Mouse (Mus musculus) G1E (cell line): ENCODE measurements around the gene Abhd14b. TPM values are rescaled to one million over a fixed set of nuclear protein-coding genes. Genes with fewer than 3 reads are reported as not detected.

Experiments
- ATAC-seq: 2 replicates; pipeline ENCODE4 v1.8.0; 2016; ENCODE audit warnings: mild to moderate bottlenecking; ENCODE audit not compliant: insufficient number of reproducible peaks, poor library complexity, low FRiP score, severe bottlenecking; ENCODE audit errors: extremely low read depth
- DNase-seq: peaks from one replicate; pipeline ENCODE4 v3.0.0; 2012; ENCODE audit warnings: low spot score
- H3K27me3 ChIP-seq: 2 replicates; pipeline ENCODE4 v1.6.1; 2012; ENCODE audit warnings: mild to moderate bottlenecking, low read length, inconsistent platforms; ENCODE audit not compliant: insufficient read depth
- H3K36me3 ChIP-seq: replicated peaks from 2 replicates; pipeline ENCODE3; 2012; ENCODE audit warnings: mild to moderate bottlenecking, inconsistent platforms
- H3K4me1 ChIP-seq: 2 replicates; pipeline ENCODE4 v1.6.1; 2012; ENCODE audit warnings: low read depth, low read length, inconsistent platforms, mixed read lengths; ENCODE audit not compliant: insufficient read depth
- H3K4me3 ChIP-seq: 2 replicates; pipeline ENCODE4 v1.5.1; 2012; ENCODE audit warnings: low read depth, mild to moderate bottlenecking, inconsistent platforms, low read length, moderate library complexity, mixed read lengths
- H3K9me3 ChIP-seq: replicated peaks from 2 replicates; pipeline ENCODE4 v1.6.1; 2012; ENCODE audit warnings: inconsistent platforms
- CTCF ChIP-seq: IDR thresholded peaks from 2 replicates; pipeline ENCODE4 v1.5.1; 2012; ENCODE audit warnings: low read depth, low read length, inconsistent platforms, mixed read lengths
- GATA1 ChIP-seq: IDR thresholded peaks from 2 replicates; pipeline ENCODE4 v1.6.1; 2012; ENCODE audit warnings: borderline replicate concordance, low read length, inconsistent platforms, mixed read lengths
- GATA2 ChIP-seq: IDR thresholded peaks from 2 replicates; pipeline ENCODE4 v1.6.1; 2012; ENCODE audit warnings: low read depth, low read length, inconsistent platforms, borderline replicate concordance
- POLR2AphosphoS5 ChIP-seq: IDR thresholded peaks from 2 replicates; pipeline ENCODE4 v1.6.1; 2012; ENCODE audit warnings: low read depth, low read length, inconsistent platforms; ENCODE audit not compliant: insufficient replicate concordance
- TAL1 ChIP-seq: conservative IDR thresholded peaks from 2 replicates; pipeline ENCODE4 v1.6.1; 2012; ENCODE audit warnings: low read depth, low read length, inconsistent platforms, mixed read lengths
- polyA plus RNA-seq: library from polyadenylated mRNA; stranded (reverse); fragments of >175 nt; gene quantifications from 2 replicates; pipeline ENCODE4 v1.2.3, GENCODE M21; 2012
- total RNA-seq, 2 experiments: library from RNA; stranded (forward) in 1 of 2; stranded (reverse) in 1 of 2; fragments of 200-1000 nt in 1 of 2; fragments of >200 nt in 1 of 2; fragmentation: Nextera tagmentation in 1 of 2; gene quantifications; 2 replicates each; pipeline ENCODE4 v1.2.3; 2014 to 2017

The Abhd14b gene
- total and polyA plus RNA-seq, 3 experiments: 2.3 to 6.9 (median 2.6) TPM

- H3K27me3 ChIP-seq: 0 out of 2 replicates have a peak, but pooled peaks cover 3% of the 10 kb centered on the region
- H3K36me3 ChIP-seq: peaks cover 38% of the 10 kb centered on the region
- no peaks in the 10 kb centered on the region for H3K9me3 ChIP-seq
- peaks cover 34% of the 10 kb centered on the region for H3K4me1 ChIP-seq
- ATAC-seq: no peak
- peak overlapping the region; percentile 92 for H3K4me3 ChIP-seq
- no peak for DNase-seq
- no peak for TF ChIP-seq CTCF
These were observed 18.5 kb upstream of the Abhd14b start for GRCm38 (mm10) chr9:106428719-106429220.

- Histone ChIP-seq H3K36me3 (peaks cover 44% of the 10 kb centered on the region), H3K4me3 (peak within 1 kb of the TSS; percentile 92), H3K4me1 (peaks cover 40% of the 10 kb centered on the region), H3K27me3 (0 out of 2 replicates have a peak, but pooled peaks cover 3% of the 10 kb centered on the region), H3K9me3 (no peaks in the 10 kb centered on the region)
- DNase-seq (no peak), ATAC-seq (peak; percentile 86)
- TF ChIP-seq GATA2 (no peak), POLR2AphosphoS5 (no peak), GATA1 (no peak), TAL1 (no peak), CTCF (no peak)
These were observed 17.8 kb upstream of the Abhd14b start, which contains the start of gene Rpl29 for GRCm38 (mm10) chr9:106429221-106430014. Gene Rpl29 (plus strand): TSS chr9:106429454.

DNA sequence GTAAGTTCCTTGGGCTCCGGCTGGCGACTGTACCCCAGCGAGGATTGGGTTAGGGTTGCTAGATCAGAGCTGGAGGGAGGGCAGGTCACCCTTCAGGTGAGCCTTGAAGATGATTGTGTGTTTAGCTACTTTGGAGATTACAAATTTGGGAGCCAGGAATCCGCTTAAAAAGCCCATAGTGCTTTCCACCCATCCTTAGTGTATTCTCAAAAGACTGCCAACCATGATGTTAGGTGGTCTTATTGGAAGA, 17.3 kb upstream of the Abhd14b start:
- peaks cover 45% of the 10 kb centered on the region for H3K4me1 ChIP-seq
- H3K27me3 ChIP-seq: 0 out of 2 replicates have a peak, but pooled peaks cover 3% of the 10 kb centered on the region
- H3K36me3 ChIP-seq: peaks cover 50% of the 10 kb centered on the region
- peak overlapping the region; percentile 92 for H3K4me3 ChIP-seq
- no peaks in the 10 kb centered on the region for H3K9me3 ChIP-seq
- DNase-seq (no peak), ATAC-seq (no peak)
- TF ChIP-seq GATA1: no peak
- TF ChIP-seq GATA2: no peak
- TF ChIP-seq POLR2AphosphoS5: no peak
- TF ChIP-seq TAL1: no peak
- TF ChIP-seq CTCF: no peak

- H3K36me3 ChIP-seq: peaks cover 69% of the 10 kb centered on the region
- H3K27me3 ChIP-seq: no peaks in the 10 kb centered on the region
- ATAC-seq (no peak), DNase-seq (no peak)
- peak overlapping the region; percentile 21; the same call in 1 of the 2 replicates for H3K4me3 ChIP-seq
- no peaks in the 10 kb centered on the region for H3K9me3 ChIP-seq
- TF ChIP-seq CTCF: no peak
- TF ChIP-seq GATA1: no peak
- TF ChIP-seq TAL1: no peak
- TF ChIP-seq POLR2AphosphoS5: no peak; the same call in 1 of the 2 replicates
- H3K4me1 ChIP-seq: peaks cover 75% of the 10 kb centered on the region
These were observed 13.9 kb upstream of the Abhd14b start for GRCm38 (mm10) chr9:106433389-106433788.

- Histone ChIP-seq H3K27me3 (no peaks in the 10 kb centered on the region), H3K9me3 (no peaks in the 10 kb centered on the region), H3K4me3 (peak overlapping the region; percentile 36; the same call in 1 of the 2 replicates), H3K36me3 (peaks cover 61% of the 10 kb centered on the region), H3K4me1 (peaks cover 70% of the 10 kb centered on the region)
- TF ChIP-seq CTCF (no peak), GATA2 (no peak), TAL1 (no peak), GATA1 (no peak), POLR2AphosphoS5 (no peak)
- no peak for ATAC-seq
- DNase-seq: no peak
These were observed 10.7 kb upstream of the Abhd14b start for GRCm38 (mm10) chr9:106436566-106436965.

- DNase-seq: no peak
- TF ChIP-seq POLR2AphosphoS5 (no peak), GATA2 (no peak), CTCF (no peak), TAL1 (no peak), GATA1 (no peak)
- ATAC-seq: no peak
- peaks cover 30% of the 10 kb centered on the region for H3K4me1 ChIP-seq
- H3K36me3 ChIP-seq: peaks cover 35% of the 10 kb centered on the region
- no peaks in the 10 kb centered on the region for H3K9me3 ChIP-seq
- H3K27me3 ChIP-seq: no peaks in the 10 kb centered on the region
- no peak overlapping the region for H3K4me3 ChIP-seq
These were observed 4.6 kb upstream of the Abhd14b start for GRCm38 (mm10) chr9:106442680-106443079.
